Mouse (Mus musculus): Measurements from ENCODE around the gene Srp72. TPM values are rescaled to one million over a fixed set of nuclear protein-coding genes. Genes with fewer than 3 reads are reported as not detected.
A peak's percentile ranks its signal among the peaks of the same experiment; 100 is the strongest.

Srp72 gene
- total and polyA plus RNA-seq, 3 experiments = 77.4 to 148 (median 85.2) TPM

GRCm38 (mm10) chr5:76951106-76952027 is 23.1 kb upstream of the Srp72 start, which contains the start of the genes Paics and Ppat (continued):
- peak; percentile 90 for TF ChIP-seq BHLHE40 (IDR thresholded peaks at IDR 0.05; ENCODE audit: low read depth, low read length)

DNA sequence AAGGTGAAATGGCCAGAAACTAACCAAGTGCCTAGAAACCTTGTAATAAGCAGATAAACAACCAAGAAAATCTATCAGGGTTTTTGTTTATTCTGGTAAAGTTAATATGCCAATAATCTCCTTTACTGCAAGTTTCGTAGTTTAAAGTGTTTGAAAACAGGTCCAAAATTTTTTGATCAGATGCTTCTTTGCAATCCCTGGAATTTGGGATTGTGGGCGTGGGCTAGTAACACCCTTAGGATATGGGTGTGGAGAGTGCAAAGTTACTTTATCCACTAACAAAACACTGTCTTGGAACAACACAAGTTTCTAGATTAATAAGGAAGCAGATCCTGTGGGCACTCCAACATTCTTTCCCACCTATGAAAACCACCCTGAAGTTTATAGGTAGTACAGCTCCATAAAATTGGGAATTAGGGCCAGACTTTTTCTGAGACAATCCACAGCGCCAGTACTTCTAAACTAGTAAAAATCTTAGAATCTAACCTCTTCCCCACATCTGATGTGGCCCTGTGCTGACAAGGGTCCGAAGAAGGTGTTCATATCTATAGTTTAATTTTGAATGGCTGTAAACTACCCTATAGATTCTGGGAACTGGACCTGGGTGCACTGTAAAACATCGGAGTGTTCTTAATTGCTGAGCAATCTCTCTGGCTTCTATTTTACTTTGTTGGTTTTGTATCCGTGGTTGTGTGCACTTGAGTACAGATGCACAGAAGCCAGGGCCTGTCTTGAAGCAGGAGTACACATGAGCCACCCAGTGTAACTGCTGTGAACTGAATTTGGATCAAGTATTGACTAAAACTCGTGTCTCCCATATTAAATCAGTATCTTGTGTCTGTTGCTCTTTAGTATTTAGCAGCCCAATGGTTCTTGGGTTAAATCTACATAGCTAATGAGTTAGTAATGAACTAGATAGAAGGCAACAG is 22.1 kb upstream of the Srp72 start:
- DNase-seq (ENCODE audit: extremely low read depth) = peak; percentile 42
- H3K4me2 ChIP-seq (ENCODE audit: insufficient read depth, low read depth, poor library complexity, severe bottlenecking) = peak overlapping the region; percentile 96
- H3K36me3 ChIP-seq (replicated peaks in 1 of 2; ENCODE audit: control insufficient read depth in 1 of 2, insufficient read depth in 1 of 2, low read length in 1 of 2) = peaks cover 12 to 43% of the 10 kb centered on the region in 2 experiments
- peak overlapping the region; percentile 62 for H3K9ac ChIP-seq (ENCODE audit: insufficient read depth, low read depth)
- H3K4me1 ChIP-seq (ENCODE audit: control insufficient read depth in 1 of 2, insufficient read depth in 2 of 2) = peaks cover 6 to 50% of the 10 kb centered on the region in 2 experiments; a peak in 3 of 4 replicates
- in situ Hi-C loops (cut with MboI; ENCODE audit: low pct_ligation_motif_present, low pct_unique_long_range_greater_than_20kb, low sequenced_read_pairs) (loop anchor here (5.0 kb wide), 1 partner anchor 40 kb away; no protein-coding TSS in a partner anchor), dilution Hi-C loops (cut with MboI; ENCODE audit: extremely low pct_ligation_motif_present, extremely low pct_unique_long_range_greater_than_20kb, low sequenced_read_pairs) (no loop called here)
- no peaks in the 10 kb centered on the region for H3K27me3 ChIP-seq (replicated peaks)
- H3K79me2 ChIP-seq (replicated peaks; ENCODE audit: control insufficient read depth, extremely low read depth, insufficient read depth, poor library complexity, severe bottlenecking) = peaks cover 76% of the 10 kb centered on the region
- TF ChIP-seq CHD1 (IDR thresholded peaks at IDR 0.05; ENCODE audit: low read depth, low read length) (peak; percentile 74), RCOR1 (conservative IDR thresholded peaks at IDR 0.05; ENCODE audit: low read depth, low read length) (no peak), POLR2AphosphoS2 (IDR thresholded peaks at IDR 0.05; ENCODE audit: low read depth, low read length) (0 out of 2 replicates have a peak, but pooled peaks have one; percentile 9), ZKSCAN1 (IDR thresholded peaks at IDR 0.05; ENCODE audit: borderline replicate concordance, low read depth, low read length) (no peak)
- H3K4me3 ChIP-seq (replicated peaks in 1 of 3; ENCODE audit: low read depth in 2 of 3, low read length in 2 of 3, poor library complexity in 1 of 3) = peak overlapping the region; percentile 71 to 97 (median 72)
- no peak overlapping the region for H3K27ac ChIP-seq (ENCODE audit: insufficient read depth, low read depth)
- H3K9me3 ChIP-seq (replicated peaks; ENCODE audit: low read length) = no peaks in the 10 kb centered on the region

DNA sequence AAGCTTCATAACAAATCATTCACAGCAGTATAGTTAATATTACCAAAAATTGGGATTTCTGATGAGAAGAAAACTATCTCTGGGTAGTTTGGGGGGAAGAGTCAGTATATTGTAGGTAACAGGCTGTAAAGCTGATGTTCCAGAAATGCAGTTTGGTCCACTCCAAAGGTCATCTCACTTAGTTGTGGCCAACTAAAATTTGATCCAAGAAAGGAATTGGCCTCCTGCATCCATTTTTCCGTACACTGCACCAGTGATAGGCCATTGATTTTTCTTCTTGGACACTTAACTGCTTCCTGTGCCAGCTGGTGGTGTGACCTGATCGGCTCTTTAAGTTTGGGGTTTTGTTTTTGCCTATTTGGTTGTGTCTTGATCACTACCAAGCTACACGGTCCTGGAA is 20.7 kb upstream of the Srp72 start:
- dilution Hi-C loops (cut with MboI; ENCODE audit: extremely low pct_ligation_motif_present, extremely low pct_unique_long_range_greater_than_20kb, low sequenced_read_pairs) = no loop called here
- in situ Hi-C loops (cut with MboI; ENCODE audit: low pct_ligation_motif_present, low pct_unique_long_range_greater_than_20kb, low sequenced_read_pairs) = loop anchor here (5.0 kb wide), 1 partner anchor 41 kb away; no protein-coding TSS in a partner anchor
- Histone ChIP-seq H3K9me3 (replicated peaks; ENCODE audit: low read length) (no peaks in the 10 kb centered on the region), H3K79me2 (replicated peaks; ENCODE audit: control insufficient read depth, extremely low read depth, insufficient read depth, poor library complexity, severe bottlenecking) (peaks cover 66% of the 10 kb centered on the region), H3K27ac (ENCODE audit: insufficient read depth, low read depth) (no peak overlapping the region), H3K27me3 (replicated peaks) (no peaks in the 10 kb centered on the region), H3K36me3 (replicated peaks in 1 of 2; ENCODE audit: control insufficient read depth in 1 of 2, insufficient read depth in 1 of 2, low read length in 1 of 2) (peaks cover 23 to 47% of the 10 kb centered on the region in 2 experiments), H3K4me1 (ENCODE audit: control insufficient read depth in 1 of 2, insufficient read depth in 2 of 2) (peaks cover 0 to 42% of the 10 kb centered on the region in 2 experiments; a peak in 2 of 4 replicates), H3K4me3 (replicated peaks in 1 of 3; ENCODE audit: low read depth in 2 of 3, low read length in 2 of 3, poor library complexity in 1 of 3) (no peak overlapping the region), H3K4me2 (ENCODE audit: insufficient read depth, low read depth, poor library complexity, severe bottlenecking) (peak overlapping the region; percentile 58; the same call in 1 of the 2 replicates), H3K9ac (ENCODE audit: insufficient read depth, low read depth) (0 out of 2 replicates have a peak overlapping the region, but pooled peaks have one; percentile 2)
- no peak for DNase-seq (ENCODE audit: extremely low read depth)
- no peak for TF ChIP-seq MAFK (IDR thresholded peaks at IDR 0.05; ENCODE audit: insufficient replicate concordance, low read length)
